Mouse (Mus musculus) kidney, embryonic 15.5 days (tissue): ENCODE data around the gene Prcd. TPM values are rescaled to one million over a fixed set of nuclear protein-coding genes. Genes with fewer than 3 reads are reported as not detected.
A peak's percentile ranks its signal among the peaks of the same experiment; 100 is the strongest.
"Not testable (repeated sequence)": the region's sequence is repeated elsewhere in the genome, so short reads cannot be mapped to it uniquely, and the experiment has no call there.

Experiments used
- ATAC-seq: fragments of 200-750 bp; cut with Nextera tagmentation; replicated peaks from 2 replicates; pipeline ENCODE4 v1.8.0; 2017; ENCODE audit warnings: moderate TSS enrichment; ENCODE audit not compliant: low FRiP score
- H3K27ac ChIP-seq: fragments of 300-500 bp; sonication (generic); 2 replicates; pipeline ENCODE4 v1.5.1; 2015; ENCODE audit warnings: mild to moderate bottlenecking, inconsistent platforms
- H3K27me3 ChIP-seq: fragments of 300-500 bp; sonication (generic); 2 replicates; pipeline ENCODE4 v1.6.1; 2015; ENCODE audit warnings: inconsistent platforms
- H3K36me3 ChIP-seq: fragments of 300-500 bp; sonication (generic); 2 replicates; pipeline ENCODE4 v1.6.1; 2015; ENCODE audit warnings: inconsistent platforms
- H3K4me1 ChIP-seq: fragments of 300-500 bp; sonication (generic); 2 replicates; pipeline ENCODE4 v1.6.1; 2015; ENCODE audit warnings: inconsistent platforms
- H3K4me2 ChIP-seq: fragments of 300-500 bp; sonication (generic); 2 replicates; pipeline ENCODE4 v1.6.1; 2015; ENCODE audit warnings: moderate library complexity, mild to moderate bottlenecking, inconsistent platforms
- H3K4me3 ChIP-seq: fragments of 300-500 bp; sonication (generic); replicated peaks from 2 replicates; pipeline ENCODE4 v1.5.1; 2015; ENCODE audit warnings: mild to moderate bottlenecking, inconsistent platforms
- H3K9ac ChIP-seq: fragments of 300-500 bp; sonication (generic); 2 replicates; pipeline ENCODE4 v1.6.1; 2015; ENCODE audit warnings: mild to moderate bottlenecking, inconsistent platforms
- H3K9me3 ChIP-seq: fragments of 300-500 bp; sonication (generic); replicated peaks from 2 replicates; pipeline ENCODE4 v1.6.1; 2016; ENCODE audit warnings: inconsistent platforms
- WGBS: fragments of 180-500 bp; shearing (Covaris S2); methylation state at CpG from one replicate; pipeline ENCODE4 v1.1.7; 2015; ENCODE audit warnings: mixed read lengths; 5-methylcytosine and 5-hydroxymethylcytosine counted together
- polyA plus RNA-seq: library from polyadenylated mRNA; unstranded; fragments of >200 nt; fragmentation: Nextera tagmentation; extraction: Ambion mirVana; gene quantifications from 2 replicates; pipeline ENCODE4 v1.2.1, GENCODE M21; 2015

Prcd gene
- polyA plus RNA-seq, 1 experiment from 2014 or later: 1.6 TPM

DNA sequence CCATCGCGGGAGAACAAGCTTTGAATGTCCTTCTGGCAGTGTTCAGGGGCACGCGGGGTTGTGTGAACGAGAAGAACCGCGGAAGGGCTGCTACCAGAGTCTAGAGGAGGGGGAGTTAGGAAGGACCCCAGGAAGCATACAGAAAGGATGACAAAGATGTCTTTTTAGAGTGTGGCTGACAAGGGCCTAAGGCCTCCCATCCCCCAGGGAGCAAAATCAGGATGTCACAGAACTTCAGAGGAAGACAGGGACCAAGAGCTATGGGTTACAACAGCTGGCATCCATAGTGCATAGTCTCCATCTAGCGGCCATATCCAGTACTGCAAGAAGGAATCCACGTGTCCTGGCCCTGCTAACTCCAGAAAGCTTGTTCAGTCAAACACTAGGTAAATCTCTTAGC, 24.6 kb upstream of the Prcd start:
- Histone ChIP-seq H3K9me3 (no peaks in the 10 kb centered on the region), H3K4me3 (no peak overlapping the region), H3K27ac (no peak overlapping the region), H3K36me3 (no peaks in the 10 kb centered on the region), H3K27me3 (no peaks in the 10 kb centered on the region), H3K9ac (0 out of 2 replicates have a peak overlapping the region, but pooled peaks have one; percentile 0), H3K4me1 (peaks cover 33% of the 10 kb centered on the region), H3K4me2 (no peak overlapping the region)
- ATAC-seq: no peak
- 55% methylated on average over 9 of the region's 9 CpGs for WGBS

DNA sequence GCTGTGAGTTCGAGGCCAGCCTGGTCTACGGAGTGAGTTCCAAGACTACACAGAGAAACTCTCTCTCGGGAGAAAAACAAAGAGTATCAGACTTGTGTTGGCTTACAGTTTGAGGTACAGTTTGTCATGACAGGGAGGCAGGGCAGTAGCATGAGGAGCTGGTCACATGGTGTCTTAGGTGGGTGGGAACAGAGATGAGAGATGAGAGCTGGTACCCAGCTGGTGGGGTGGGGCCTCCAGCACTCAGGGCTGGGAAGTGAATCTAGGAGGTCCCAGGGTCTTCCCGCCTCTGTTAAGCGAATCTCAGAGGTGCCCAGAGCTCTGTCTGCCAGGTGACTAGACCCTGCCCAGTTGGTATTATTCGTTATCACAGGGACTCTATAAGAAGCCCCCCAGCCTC, 23.9 kb upstream of the Prcd start:
- no peaks in the 10 kb centered on the region for H3K36me3 ChIP-seq
- 94% methylated on average over 6 of the region's 6 CpGs for WGBS
- no peak overlapping the region for H3K9ac ChIP-seq
- peaks cover 27% of the 10 kb centered on the region for H3K4me1 ChIP-seq
- no peak overlapping the region for H3K4me3 ChIP-seq
- H3K27ac ChIP-seq: no peak overlapping the region
- ATAC-seq: no peak
- H3K27me3 ChIP-seq: no peaks in the 10 kb centered on the region
- H3K4me2 ChIP-seq: no peak overlapping the region
- no peaks in the 10 kb centered on the region for H3K9me3 ChIP-seq

DNA sequence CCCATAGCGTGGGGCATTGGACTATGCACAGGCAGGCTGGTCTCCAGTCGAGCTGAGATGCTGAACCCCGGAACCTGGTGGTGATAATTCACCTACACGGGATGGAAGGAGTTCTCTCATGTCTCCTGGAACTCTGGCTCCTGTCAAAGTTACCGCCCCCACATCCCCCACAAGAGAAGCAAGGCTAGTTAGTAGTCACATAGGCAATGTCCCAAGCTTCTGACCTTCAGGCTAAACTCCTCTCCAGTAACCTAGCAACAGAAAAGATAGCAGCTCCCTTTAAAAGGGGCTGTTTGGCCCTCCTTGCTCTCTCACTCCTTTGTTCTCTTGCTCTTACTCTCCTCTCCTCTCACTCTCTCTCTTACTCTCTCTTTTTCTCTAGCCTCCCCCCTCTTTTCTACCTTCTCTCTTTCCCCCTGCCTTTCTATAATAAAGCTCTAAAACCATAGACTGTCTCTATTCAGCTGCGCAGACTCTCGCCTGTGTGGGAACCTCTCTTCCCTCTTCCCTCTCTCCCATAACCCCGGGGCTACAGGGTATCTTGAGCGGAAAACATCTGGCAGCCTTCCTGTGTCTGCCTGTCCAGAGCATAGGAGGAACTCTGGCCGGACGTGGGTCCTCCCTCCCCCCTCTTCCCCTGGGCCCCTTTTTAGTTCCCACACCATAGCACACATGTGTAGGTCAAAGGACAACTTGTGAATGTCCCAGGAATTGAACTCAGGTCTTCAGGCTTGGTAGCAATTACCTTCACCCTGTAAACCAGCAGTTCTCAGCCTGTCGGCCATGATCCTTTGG, 23.0 kb upstream of the Prcd start:
- no peaks in the 10 kb centered on the region for H3K36me3 ChIP-seq
- no peak overlapping the region for H3K4me2 ChIP-seq
- H3K9me3 ChIP-seq: no peaks in the 10 kb centered on the region
- no peak overlapping the region for H3K9ac ChIP-seq
- WGBS: 33% methylated on average over 12 of the region's 12 CpGs
- H3K27me3 ChIP-seq: no peaks in the 10 kb centered on the region
- no peak overlapping the region for H3K4me3 ChIP-seq
- no peak overlapping the region for H3K27ac ChIP-seq
- peaks cover 26% of the 10 kb centered on the region for H3K4me1 ChIP-seq
- ATAC-seq: no peak

- Histone ChIP-seq H3K9ac (no peak overlapping the region), H3K27ac (peak overlapping the region; percentile 14; the same call in 1 of the 2 replicates), H3K4me3 (no peak overlapping the region), H3K27me3 (no peaks in the 10 kb centered on the region), H3K4me2 (no peak overlapping the region), H3K4me1 (peaks cover 26% of the 10 kb centered on the region), H3K36me3 (no peaks in the 10 kb centered on the region), H3K9me3 (no peaks in the 10 kb centered on the region)
- no peak for ATAC-seq
- WGBS: 76% methylated on average over 10 of the region's 10 CpGs
Measured at GRCm38 (mm10) chr11:116632962-116633361, 20.4 kb upstream of the Prcd start.

DNA sequence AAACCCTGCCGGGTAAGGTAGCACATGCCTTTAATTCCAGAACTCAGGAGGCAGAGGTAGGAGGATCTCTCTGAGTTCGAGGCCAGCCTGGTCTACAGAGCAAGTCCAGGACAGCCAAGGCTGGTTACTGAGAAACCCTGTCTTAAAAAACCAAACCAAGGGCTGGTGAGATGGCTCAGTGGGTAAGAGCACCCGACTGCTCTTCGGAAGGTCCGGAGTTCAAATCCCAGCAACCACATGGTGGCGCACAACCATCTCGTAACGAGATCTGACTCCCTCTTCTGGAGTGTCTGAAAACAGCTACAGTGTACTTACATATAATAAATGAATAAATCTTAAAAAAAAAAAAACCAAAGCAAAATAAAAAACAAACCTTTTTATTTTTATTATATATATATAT, 16.7 kb upstream of the Prcd start:
- not testable (repeated sequence) for ATAC-seq, H3K27me3 ChIP-seq
- WGBS: 78% methylated on average over 8 of the region's 8 CpGs

GRCm38 (mm10) chr11:116641168-116641567, 12.2 kb upstream of the Prcd start:
- Histone ChIP-seq H3K36me3 (no peaks in the 10 kb centered on the region), H3K4me2 (no peak overlapping the region), H3K9ac (no peak overlapping the region), H3K27me3 (no peaks in the 10 kb centered on the region), H3K9me3 (no peaks in the 10 kb centered on the region), H3K4me3 (no peak overlapping the region), H3K4me1 (peaks cover 33% of the 10 kb centered on the region), H3K27ac (no peak overlapping the region)
- WGBS: 39% methylated on average over 5 of the region's 5 CpGs
- ATAC-seq: no peak

More for the DNA sequence above, 16.7 kb upstream of the Prcd start:
- not testable (repeated sequence) for H3K9me3 ChIP-seq, H3K4me1 ChIP-seq, H3K36me3 ChIP-seq, H3K4me2 ChIP-seq, H3K4me3 ChIP-seq, H3K9ac ChIP-seq, H3K27ac ChIP-seq

GRCm38 (mm10) chr11:116641731-116642130, 11.6 kb upstream of the Prcd start:
- H3K27ac ChIP-seq: no peak overlapping the region
- no peak for ATAC-seq
- no peaks in the 10 kb centered on the region for H3K9me3 ChIP-seq
- H3K36me3 ChIP-seq: no peaks in the 10 kb centered on the region
- H3K4me3 ChIP-seq: no peak overlapping the region
- H3K4me1 ChIP-seq: peaks cover 38% of the 10 kb centered on the region
- no peak overlapping the region for H3K9ac ChIP-seq
- H3K27me3 ChIP-seq: no peaks in the 10 kb centered on the region
- WGBS: 68% methylated on average over 3 of the region's 3 CpGs
- no peak overlapping the region for H3K4me2 ChIP-seq

GRCm38 (mm10) chr11:116642681-116643578, 10.4 kb upstream of the Prcd start:
- 38% methylated on average over 14 of the region's 14 CpGs for WGBS
- Histone ChIP-seq H3K36me3 (no peaks in the 10 kb centered on the region), H3K9ac (0 out of 2 replicates have a peak overlapping the region, but pooled peaks have one; percentile 31), H3K27ac (no peak overlapping the region), H3K9me3 (no peaks in the 10 kb centered on the region), H3K4me2 (peak overlapping the region; percentile 56), H3K4me1 (peaks cover 50% of the 10 kb centered on the region), H3K27me3 (no peaks in the 10 kb centered on the region), H3K4me3 (peak overlapping the region; percentile 17)
- peak; percentile 41 for ATAC-seq

- H3K27me3 ChIP-seq: no peaks in the 10 kb centered on the region
- H3K4me2 ChIP-seq: peak overlapping the region; percentile 56
- peak overlapping the region; percentile 29 for H3K27ac ChIP-seq
- H3K36me3 ChIP-seq: no peaks in the 10 kb centered on the region
- peaks cover 57% of the 10 kb centered on the region for H3K4me1 ChIP-seq
- no peaks in the 10 kb centered on the region for H3K9me3 ChIP-seq
- peak overlapping the region; percentile 17 for H3K4me3 ChIP-seq
- H3K9ac ChIP-seq: 0 out of 2 replicates have a peak overlapping the region, but pooled peaks have one; percentile 31
- ATAC-seq: peak; percentile 24
- WGBS: 12% methylated on average over 19 of the region's 19 CpGs
Measured at GRCm38 (mm10) chr11:116643579-116644224, 9.6 kb upstream of the Prcd start.

- ATAC-seq: no peak
- 0 out of 2 replicates have a peak, but pooled peaks cover under 1% of the 10 kb centered on the region for H3K27me3 ChIP-seq
- H3K4me2 ChIP-seq: no peak overlapping the region
- no peaks in the 10 kb centered on the region for H3K36me3 ChIP-seq
- H3K9me3 ChIP-seq: no peaks in the 10 kb centered on the region
- H3K4me1 ChIP-seq: peaks cover 65% of the 10 kb centered on the region
- no peak overlapping the region for H3K4me3 ChIP-seq
- H3K27ac ChIP-seq: peak overlapping the region; percentile 29
- 38% methylated on average over 21 of the region's 21 CpGs for WGBS
- H3K9ac ChIP-seq: no peak overlapping the region
Measured at GRCm38 (mm10) chr11:116644225-116645112, 8.9 kb upstream of the Prcd start.
